Mouse (Mus musculus) cerebellum, adult 2 months (tissue): ENCODE measurements around the gene Psap.

Source experiments
- CTCF ChIP-seq: fragments of 200-500 bp; IDR thresholded peaks from 2 replicates; pipeline ENCODE4 v1.5.1; 2011; ENCODE audit warnings: low read depth, mild to moderate bottlenecking, control low read depth, low read length, moderate library complexity, borderline replicate concordance; ENCODE audit not compliant: insufficient read depth
- POLR2A ChIP-seq: fragments of 200-500 bp; IDR thresholded peaks from 2 replicates; pipeline ENCODE4 v1.6.1; 2011; ENCODE audit warnings: low read length, control low read depth, borderline replicate concordance; ENCODE audit not compliant: insufficient read depth

DNA sequence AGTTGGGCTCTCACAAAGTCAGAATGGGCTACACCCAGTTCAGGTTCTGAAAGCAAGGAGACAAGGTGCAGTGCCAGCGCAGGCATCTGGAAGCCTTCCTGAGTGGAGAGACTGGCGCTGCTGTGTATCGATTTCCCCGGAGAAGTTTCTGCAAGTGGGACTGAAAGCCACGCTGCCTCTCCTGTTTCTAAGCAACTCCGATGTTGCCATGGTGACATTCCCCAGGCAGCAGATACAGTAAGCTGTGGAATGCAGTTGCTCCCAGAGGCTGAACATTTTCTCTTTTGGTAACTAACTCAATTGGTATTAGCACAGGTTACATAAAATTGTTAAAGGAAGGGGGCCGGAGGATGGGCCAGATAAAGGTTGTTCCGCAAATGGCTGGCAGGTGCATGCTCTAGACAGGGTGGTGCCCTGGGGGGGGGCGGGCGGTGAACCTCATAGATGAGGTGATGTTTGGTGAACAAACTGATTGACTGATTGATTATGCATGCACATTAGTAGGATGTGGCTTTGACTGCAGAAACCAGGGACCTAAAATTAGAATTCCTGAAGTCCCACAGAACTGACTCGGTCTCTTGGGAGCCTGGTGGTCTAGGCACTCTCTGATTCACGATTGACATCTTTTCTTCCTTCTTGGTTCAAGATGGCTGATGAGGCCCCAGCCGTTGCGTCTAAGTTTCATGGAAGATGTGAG is 8.4 kb downstream of the Psap start:
- TF ChIP-seq CTCF: no peak
- no peak for TF ChIP-seq POLR2A
